Mouse (Mus musculus): ENCODE measurements around the gene 2310057J18Rik. TPM values are rescaled to one million over a fixed set of nuclear protein-coding genes. Genes with fewer than 3 reads are reported as not detected.
"Not testable (repeated sequence)": the region's sequence is repeated elsewhere in the genome, so short reads cannot be mapped to it uniquely, and the experiment has no call there.

2310057J18Rik gene
- not detected in 2 replicates for polyA plus RNA-seq (2012; rRNA removed)

GRCm38 (mm10) chr10:28986203-28986602 is at the start of gene 2310057J18Rik:
TSS of gene 2310057J18Rik (minus strand) at chr10:28986303.
- no peak within 1 kb of the TSS for H3K27ac ChIP-seq (ENCODE audit: insufficient read depth, low read depth, low read length)
- no peaks in the 10 kb centered on the region for H3K4me1 ChIP-seq (ENCODE audit: control insufficient read depth, insufficient read depth, low read length)
- no peaks in the 10 kb centered on the region for H3K27me3 ChIP-seq (replicated peaks; ENCODE audit: control insufficient read depth, insufficient read depth, low read length)
- 73% methylated on average over 3 of the region's 3 CpGs for WGBS
- no peaks in the 10 kb centered on the region for H3K36me3 ChIP-seq (ENCODE audit: control insufficient read depth, insufficient read depth, low read length)
- TF ChIP-seq POLR2A (IDR thresholded peaks at IDR 0.05; ENCODE audit: low read depth, low read length) (no peak), CTCF (conservative IDR thresholded peaks at IDR 0.05; ENCODE audit: insufficient read depth, insufficient read length, low read depth, low read length) (no peak)
- no peak for DNase-seq
- no peak within 1 kb of the TSS for H3K4me3 ChIP-seq (ENCODE audit: insufficient read depth, low read depth, low read length)

DNA sequence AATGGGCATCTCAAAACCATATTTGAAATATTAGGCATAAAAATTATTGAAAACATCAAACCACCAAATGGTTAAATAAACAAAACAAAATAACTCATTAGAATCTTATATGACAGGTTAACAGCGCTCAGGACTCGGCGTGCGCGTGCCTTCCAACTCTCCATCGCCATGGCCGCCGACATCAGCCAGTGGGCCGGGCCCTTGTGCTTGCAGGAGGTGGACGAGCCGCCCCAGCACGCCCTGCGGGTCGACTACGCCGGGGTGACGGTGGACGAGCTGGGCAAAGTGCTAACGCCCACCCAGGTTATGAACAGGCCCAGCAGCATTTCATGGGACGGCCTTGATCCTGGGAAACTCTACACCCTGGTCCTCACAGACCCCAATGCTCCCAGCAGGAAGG is 43.9 kb upstream of the 2310057J18Rik start:
- H3K27me3 ChIP-seq (replicated peaks; ENCODE audit: control insufficient read depth, insufficient read depth, low read length); H3K36me3 ChIP-seq (ENCODE audit: control insufficient read depth, insufficient read depth, low read length); DNase-seq; H3K4me1 ChIP-seq (ENCODE audit: control insufficient read depth, insufficient read depth, low read length); H3K27ac ChIP-seq (ENCODE audit: insufficient read depth, low read depth, low read length); H3K4me3 ChIP-seq (ENCODE audit: insufficient read depth, low read depth, low read length): not testable (repeated sequence)
- 88% methylated on average over 10 of the region's 20 CpGs for WGBS

- 60% methylated on average over 7 of the region's 7 CpGs for WGBS
- H3K4me1 ChIP-seq (ENCODE audit: control insufficient read depth, insufficient read depth, low read length) = no peaks in the 10 kb centered on the region
- H3K27me3 ChIP-seq (replicated peaks; ENCODE audit: control insufficient read depth, insufficient read depth, low read length) = no peaks in the 10 kb centered on the region
- H3K4me3 ChIP-seq (ENCODE audit: insufficient read depth, low read depth, low read length) = no peak overlapping the region
- no peaks in the 10 kb centered on the region for H3K36me3 ChIP-seq (ENCODE audit: control insufficient read depth, insufficient read depth, low read length)
- TF ChIP-seq CTCF (conservative IDR thresholded peaks at IDR 0.05; ENCODE audit: insufficient read depth, insufficient read length, low read depth, low read length) (no peak), POLR2A (IDR thresholded peaks at IDR 0.05; ENCODE audit: low read depth, low read length) (no peak)
- no peak for DNase-seq
- no peak overlapping the region for H3K27ac ChIP-seq (ENCODE audit: insufficient read depth, low read depth, low read length)
Observed at GRCm38 (mm10) chr10:29019496-29020270, 33.6 kb upstream of the 2310057J18Rik start.

DNA sequence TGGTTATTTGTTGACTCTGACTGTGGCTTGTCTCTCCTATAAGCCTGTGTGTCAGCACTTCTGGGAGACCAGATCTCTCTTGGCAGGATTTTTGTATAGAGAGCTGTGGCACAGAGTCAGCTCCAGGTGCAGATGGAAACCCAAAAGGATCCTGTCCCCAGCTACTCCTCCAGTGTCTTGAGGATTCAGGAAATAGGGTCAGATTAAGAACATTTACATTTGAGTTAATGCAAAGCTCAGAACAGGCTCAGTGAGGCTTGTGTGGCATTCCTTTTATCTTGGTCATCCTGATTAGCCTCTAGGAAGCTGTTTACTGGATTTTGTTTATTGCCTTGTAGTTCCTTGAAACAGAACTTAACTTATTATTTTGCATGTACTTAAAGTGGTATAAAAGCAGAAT is 11.7 kb upstream of the 2310057J18Rik start:
- no peaks in the 10 kb centered on the region for H3K4me1 ChIP-seq (ENCODE audit: control insufficient read depth, insufficient read depth, low read length)
- no peak for TF ChIP-seq CTCF (conservative IDR thresholded peaks at IDR 0.05; ENCODE audit: insufficient read depth, insufficient read length, low read depth, low read length)
- no peak for TF ChIP-seq POLR2A (IDR thresholded peaks at IDR 0.05; ENCODE audit: low read depth, low read length)
- no peaks in the 10 kb centered on the region for H3K27me3 ChIP-seq (replicated peaks; ENCODE audit: control insufficient read depth, insufficient read depth, low read length)

GRCm38 (mm10) chr10:28988990-28989389 is 2.9 kb upstream of the 2310057J18Rik start:
- Histone ChIP-seq H3K4me1 (ENCODE audit: control insufficient read depth, insufficient read depth, low read length) (no peaks in the 10 kb centered on the region), H3K36me3 (ENCODE audit: control insufficient read depth, insufficient read depth, low read length) (no peaks in the 10 kb centered on the region), H3K27me3 (replicated peaks; ENCODE audit: control insufficient read depth, insufficient read depth, low read length) (no peaks in the 10 kb centered on the region), H3K27ac (ENCODE audit: insufficient read depth, low read depth, low read length) (no peak overlapping the region), H3K4me3 (ENCODE audit: insufficient read depth, low read depth, low read length) (no peak overlapping the region)
- no peak for TF ChIP-seq POLR2A (IDR thresholded peaks at IDR 0.05; ENCODE audit: low read depth, low read length)
- no peak for TF ChIP-seq CTCF (conservative IDR thresholded peaks at IDR 0.05; ENCODE audit: insufficient read depth, insufficient read length, low read depth, low read length)
- DNase-seq = no peak
- WGBS = 74% methylated on average over 2 of the region's 2 CpGs

More for the DNA sequence above, 11.7 kb upstream of the 2310057J18Rik start:
- Histone ChIP-seq H3K27ac (ENCODE audit: insufficient read depth, low read depth, low read length) (no peak overlapping the region), H3K4me3 (ENCODE audit: insufficient read depth, low read depth, low read length) (no peak overlapping the region), H3K36me3 (ENCODE audit: control insufficient read depth, insufficient read depth, low read length) (no peaks in the 10 kb centered on the region)
- DNase-seq = no peak

DNA sequence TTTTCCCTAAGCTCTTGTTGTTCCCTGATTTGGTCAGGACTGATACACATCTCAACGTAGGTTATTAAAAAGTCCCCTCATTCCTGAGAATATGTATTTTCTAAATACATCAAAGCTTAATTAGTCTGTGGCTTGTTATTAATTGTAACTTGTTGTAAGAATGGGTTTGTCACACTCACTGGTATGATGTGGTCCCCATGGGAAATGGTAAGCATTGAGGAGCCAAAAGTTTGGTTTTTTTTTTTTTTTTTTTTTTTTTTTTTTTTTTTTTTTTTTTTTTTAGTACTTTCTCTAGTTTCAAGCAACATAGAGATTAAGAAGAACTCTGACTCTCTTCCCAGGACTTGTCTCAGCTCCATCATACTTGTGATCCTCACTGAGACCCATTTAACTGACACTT is 17.9 kb downstream of the 2310057J18Rik start:
- Histone ChIP-seq H3K4me3 (ENCODE audit: insufficient read depth, low read depth, low read length) (no peak overlapping the region), H3K4me1 (ENCODE audit: control insufficient read depth, insufficient read depth, low read length) (no peaks in the 10 kb centered on the region), H3K27me3 (replicated peaks; ENCODE audit: control insufficient read depth, insufficient read depth, low read length) (no peaks in the 10 kb centered on the region), H3K27ac (ENCODE audit: insufficient read depth, low read depth, low read length) (no peak overlapping the region), H3K36me3 (ENCODE audit: control insufficient read depth, insufficient read depth, low read length) (no peaks in the 10 kb centered on the region)
- WGBS = 83% methylated on average over 1 of the region's 1 CpGs
- TF ChIP-seq CTCF (conservative IDR thresholded peaks at IDR 0.05; ENCODE audit: insufficient read depth, insufficient read length, low read depth, low read length) (no peak), POLR2A (IDR thresholded peaks at IDR 0.05; ENCODE audit: low read depth, low read length) (no peak)
- no peak for DNase-seq

- DNase-seq = peak; percentile 46
- TF ChIP-seq CTCF (conservative IDR thresholded peaks at IDR 0.05; ENCODE audit: insufficient read depth, insufficient read length, low read depth, low read length) (peak; percentile 57), POLR2A (IDR thresholded peaks at IDR 0.05; ENCODE audit: low read depth, low read length) (no peak)
- WGBS = 46% methylated on average over 4 of the region's 4 CpGs
Observed at GRCm38 (mm10) chr10:28955138-28955537, 31.0 kb downstream of the 2310057J18Rik start.

More at GRCm38 (mm10) chr10:28955138-28955537, 31.0 kb downstream of the 2310057J18Rik start:
- Histone ChIP-seq H3K36me3 (ENCODE audit: control insufficient read depth, insufficient read depth, low read length) (no peaks in the 10 kb centered on the region), H3K27ac (ENCODE audit: insufficient read depth, low read depth, low read length) (no peak overlapping the region), H3K4me1 (ENCODE audit: control insufficient read depth, insufficient read depth, low read length) (no peaks in the 10 kb centered on the region), H3K27me3 (replicated peaks; ENCODE audit: control insufficient read depth, insufficient read depth, low read length) (no peaks in the 10 kb centered on the region), H3K4me3 (ENCODE audit: insufficient read depth, low read depth, low read length) (no peak overlapping the region)
